Mouse (Mus musculus): ENCODE results near the gene Tbpl1. TPM values are rescaled to one million over a fixed set of nuclear protein-coding genes. Genes with fewer than 3 reads are reported as not detected.

Tbpl1 gene
- polyA plus RNA-seq, 1 experiment from 2014 or later: 42.2 TPM

DNA sequence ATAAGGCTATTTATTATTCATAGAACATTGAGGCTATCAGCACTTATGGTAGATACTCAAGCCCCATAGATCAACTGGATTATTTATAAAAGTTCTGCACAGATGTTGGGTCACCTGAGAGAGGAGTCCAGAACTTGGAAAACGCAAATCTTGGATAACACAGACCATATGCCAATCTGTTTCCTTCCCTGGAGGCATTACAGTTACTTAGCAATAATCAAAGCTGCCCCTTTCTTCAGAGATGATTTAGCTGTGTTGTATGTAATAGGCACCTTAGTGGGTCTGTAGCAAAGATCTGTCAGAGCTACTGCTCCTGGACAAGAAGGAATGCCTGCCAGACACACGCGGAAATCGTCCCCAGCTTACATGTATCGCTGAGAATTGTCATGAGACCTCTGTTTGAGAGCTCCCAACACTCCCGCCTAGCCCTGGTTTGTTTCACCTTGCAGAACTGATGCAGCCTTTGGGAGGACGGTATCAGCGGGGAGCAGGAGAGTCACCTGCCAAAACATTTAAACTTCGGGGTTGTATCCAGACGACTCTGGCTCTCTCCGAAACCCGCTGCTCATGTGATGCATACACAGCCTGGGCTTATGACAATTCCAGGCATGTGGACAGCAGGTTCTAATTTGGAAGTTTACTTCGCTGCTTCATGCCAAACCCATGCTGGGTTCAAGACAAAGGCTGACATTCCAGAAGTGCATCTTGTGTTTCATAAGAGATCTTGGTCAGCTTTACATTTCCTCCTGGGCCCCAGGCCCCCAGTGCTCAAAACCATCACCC is 55.7 kb downstream of the Tbpl1 start:
- Histone ChIP-seq H3K4me1 (ENCODE audit: insufficient read depth, low read depth, low read length) (no peaks in the 10 kb centered on the region), H3K4me2 (replicated peaks; ENCODE audit: low read depth, low read length) (no peak overlapping the region), H3K9me3 (ENCODE audit: low read length) (peaks cover 4% of the 10 kb centered on the region; the same call in 1 of the 2 replicates), H3K27me3 (replicated peaks; ENCODE audit: insufficient read depth, low read length) (no peaks in the 10 kb centered on the region), H3K9ac (replicated peaks; ENCODE audit: low read depth) (no peak overlapping the region), H3K4me3 (ENCODE audit: low read depth, low read length) (no peak overlapping the region), H3K27ac (ENCODE audit: low read length) (no peak overlapping the region), H3K36me3 (ENCODE audit: insufficient read depth, low read length) (no peaks in the 10 kb centered on the region)
- ATAC-seq (no peak), DNase-seq (ENCODE audit: low spot score) (no peak)
- no peak for TF ChIP-seq CTCF (IDR thresholded peaks at IDR 0.05)
- no peak for TF ChIP-seq EP300 (IDR thresholded peaks at IDR 0.05)
- WGBS: 78% methylated on average over 13 of the region's 13 CpGs

GRCm38 (mm10) chr10:22674176-22674575 is 57.6 kb downstream of the Tbpl1 start:
- no peak overlapping the region for H3K9ac ChIP-seq (replicated peaks; ENCODE audit: low read depth)
- H3K4me3 ChIP-seq (ENCODE audit: low read depth, low read length): no peak overlapping the region
- no peaks in the 10 kb centered on the region for H3K36me3 ChIP-seq (ENCODE audit: insufficient read depth, low read length)
- no peak for DNase-seq (ENCODE audit: low spot score)
- no peak overlapping the region for H3K4me2 ChIP-seq (replicated peaks; ENCODE audit: low read depth, low read length)
- no peaks in the 10 kb centered on the region for H3K4me1 ChIP-seq (ENCODE audit: insufficient read depth, low read depth, low read length)
- no peak overlapping the region for H3K27ac ChIP-seq (ENCODE audit: low read length)
- TF ChIP-seq CTCF (IDR thresholded peaks at IDR 0.05): no peak
- TF ChIP-seq EP300 (IDR thresholded peaks at IDR 0.05): no peak
- peaks cover 4% of the 10 kb centered on the region; the same call in 1 of the 2 replicates for H3K9me3 ChIP-seq (ENCODE audit: low read length)
- 92% methylated on average over 8 of the region's 8 CpGs for WGBS
- no peak for ATAC-seq
- H3K27me3 ChIP-seq (replicated peaks; ENCODE audit: insufficient read depth, low read length): no peaks in the 10 kb centered on the region

- ATAC-seq (no peak), DNase-seq (ENCODE audit: low spot score) (no peak)
- Histone ChIP-seq H3K4me2 (replicated peaks; ENCODE audit: low read depth, low read length) (no peak overlapping the region), H3K4me3 (ENCODE audit: low read depth, low read length) (no peak overlapping the region), H3K27ac (ENCODE audit: low read length) (no peak overlapping the region), H3K9me3 (ENCODE audit: low read length) (no peaks in the 10 kb centered on the region), H3K9ac (replicated peaks; ENCODE audit: low read depth) (no peak overlapping the region), H3K4me1 (ENCODE audit: insufficient read depth, low read depth, low read length) (no peaks in the 10 kb centered on the region), H3K27me3 (replicated peaks; ENCODE audit: insufficient read depth, low read length) (no peaks in the 10 kb centered on the region), H3K36me3 (ENCODE audit: insufficient read depth, low read length) (no peaks in the 10 kb centered on the region)
- no peak for TF ChIP-seq EP300 (IDR thresholded peaks at IDR 0.05)
- TF ChIP-seq CTCF (IDR thresholded peaks at IDR 0.05): no peak
- WGBS: 78% methylated on average over 13 of the region's 13 CpGs
Observed at GRCm38 (mm10) chr10:22668509-22668908, 63.2 kb downstream of the Tbpl1 start.

DNA sequence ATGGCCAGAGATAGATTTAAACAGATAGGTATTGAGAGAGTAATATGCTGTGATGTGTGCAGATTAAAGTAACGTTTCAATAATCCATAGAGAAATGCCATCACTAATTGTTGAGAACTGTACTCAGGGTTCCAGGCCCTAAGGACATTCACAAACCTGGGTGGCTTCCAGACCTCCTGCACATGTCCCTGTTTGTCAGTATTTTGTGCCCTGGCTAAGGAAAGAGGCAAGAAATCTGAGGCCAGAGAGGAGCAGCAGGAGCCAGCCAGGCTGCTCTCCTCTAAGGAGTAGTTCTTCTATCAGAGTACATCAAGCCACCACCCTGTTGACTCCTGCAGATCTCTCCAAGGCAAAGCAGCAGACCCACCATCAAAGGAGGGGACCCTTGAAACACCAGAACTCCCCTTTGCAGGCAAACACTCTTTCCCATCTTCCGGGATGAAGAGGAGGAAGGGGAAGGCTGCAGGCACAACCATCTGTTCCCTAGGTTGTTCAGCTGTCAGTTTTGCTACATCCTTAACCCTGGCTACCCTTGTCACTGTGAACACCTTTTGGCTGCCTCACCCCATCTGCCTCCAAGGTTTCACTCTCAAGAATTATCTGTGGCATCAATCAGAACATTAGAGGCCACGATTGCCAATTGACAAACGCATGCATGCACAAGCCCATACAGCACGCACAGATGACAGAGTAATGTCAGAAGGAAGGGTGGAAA is 71.3 kb downstream of the Tbpl1 start:
- Histone ChIP-seq H3K4me3 (ENCODE audit: low read depth, low read length) (no peak overlapping the region), H3K9me3 (ENCODE audit: low read length) (no peaks in the 10 kb centered on the region), H3K4me1 (ENCODE audit: insufficient read depth, low read depth, low read length) (0 out of 2 replicates have a peak, but pooled peaks cover 2% of the 10 kb centered on the region), H3K9ac (replicated peaks; ENCODE audit: low read depth) (no peak overlapping the region), H3K27ac (ENCODE audit: low read length) (no peak overlapping the region), H3K27me3 (replicated peaks; ENCODE audit: insufficient read depth, low read length) (no peaks in the 10 kb centered on the region), H3K4me2 (replicated peaks; ENCODE audit: low read depth, low read length) (no peak overlapping the region), H3K36me3 (ENCODE audit: insufficient read depth, low read length) (no peaks in the 10 kb centered on the region)
- ATAC-seq (no peak), DNase-seq (ENCODE audit: low spot score) (no peak)
- 87% methylated on average over 5 of the region's 5 CpGs for WGBS
- no peak for TF ChIP-seq EP300 (IDR thresholded peaks at IDR 0.05)
- TF ChIP-seq CTCF (IDR thresholded peaks at IDR 0.05): no peak

DNA sequence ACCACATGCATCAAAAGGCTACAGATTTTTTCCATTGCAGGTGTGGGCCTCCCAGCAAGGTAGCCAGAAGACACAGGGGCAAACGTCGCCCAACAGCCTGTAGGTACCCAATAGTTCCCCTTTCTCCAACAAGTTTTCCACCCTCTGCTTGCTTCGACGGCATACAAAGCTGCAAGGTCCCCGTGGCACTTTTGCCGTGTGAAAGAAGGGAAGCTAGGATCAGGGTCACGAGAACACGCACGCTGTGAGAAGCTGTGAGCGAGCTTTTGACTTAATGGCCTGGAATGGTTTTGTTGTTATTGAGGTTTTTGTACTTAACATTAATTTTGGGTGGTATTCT is 72.4 kb downstream of the Tbpl1 start:
- Histone ChIP-seq H3K27ac (ENCODE audit: low read length) (no peak overlapping the region), H3K9ac (replicated peaks; ENCODE audit: low read depth) (no peak overlapping the region), H3K36me3 (ENCODE audit: insufficient read depth, low read length) (no peaks in the 10 kb centered on the region), H3K4me3 (ENCODE audit: low read depth, low read length) (no peak overlapping the region), H3K4me2 (replicated peaks; ENCODE audit: low read depth, low read length) (no peak overlapping the region), H3K27me3 (replicated peaks; ENCODE audit: insufficient read depth, low read length) (no peaks in the 10 kb centered on the region), H3K9me3 (ENCODE audit: low read length) (no peaks in the 10 kb centered on the region), H3K4me1 (ENCODE audit: insufficient read depth, low read depth, low read length) (0 out of 2 replicates have a peak, but pooled peaks cover 2% of the 10 kb centered on the region)
- ATAC-seq: no peak
- no peak for DNase-seq (ENCODE audit: low spot score)
- TF ChIP-seq CTCF (IDR thresholded peaks at IDR 0.05) (no peak), EP300 (IDR thresholded peaks at IDR 0.05) (no peak)
- WGBS: 82% methylated on average over 10 of the region's 10 CpGs

GRCm38 (mm10) chr10:22658534-22659385 is 73.0 kb downstream of the Tbpl1 start:
- WGBS: 24% methylated on average over 23 of the region's 23 CpGs
- Histone ChIP-seq H3K9me3 (ENCODE audit: low read length) (no peaks in the 10 kb centered on the region), H3K9ac (replicated peaks; ENCODE audit: low read depth) (no peak overlapping the region), H3K36me3 (ENCODE audit: insufficient read depth, low read length) (no peaks in the 10 kb centered on the region), H3K4me2 (replicated peaks; ENCODE audit: low read depth, low read length) (peak overlapping the region; percentile 36; the same call in 1 of the 2 replicates), H3K4me1 (ENCODE audit: insufficient read depth, low read depth, low read length) (0 out of 2 replicates have a peak, but pooled peaks cover 2% of the 10 kb centered on the region), H3K27ac (ENCODE audit: low read length) (no peak overlapping the region), H3K4me3 (ENCODE audit: low read depth, low read length) (no peak overlapping the region), H3K27me3 (replicated peaks; ENCODE audit: insufficient read depth, low read length) (no peaks in the 10 kb centered on the region)
- DNase-seq (ENCODE audit: low spot score) (no peak), ATAC-seq (no peak; the same call in 1 of the 2 replicates)
- TF ChIP-seq EP300 (IDR thresholded peaks at IDR 0.05): no peak
- TF ChIP-seq CTCF (IDR thresholded peaks at IDR 0.05): no peak

Small RNAs within 50 kb of the gene (microRNA-seq; reads per million reads assigned to microRNA genes)
- not detected for gene Mir7663

Other genes with a start within 250 kb of the Tbpl1 start
- gene Slc2a12, start 86.9 kb downstream of the Tbpl1 start, polyA plus RNA-seq (2015; fragmentation: Nextera tagmentation; extraction: Ambion mirVana): 2.6 and 3.2 TPM in 2 replicates
- 697 and 750 TPM in 2 replicates for gene Tcf21, start 88.2 kb upstream of the Tbpl1 start, polyA plus RNA-seq (2015; fragmentation: Nextera tagmentation; extraction: Ambion mirVana)

All from lung, postnatal 0 days (tissue).